Mouse (Mus musculus): ENCODE results near the gene Megf11.

GRCm38 (mm10) chr9:64636111-64636510, 250.7 kb downstream of the Megf11 start:
- TF ChIP-seq POLR2A (IDR thresholded peaks at IDR 0.05; ENCODE audit: borderline replicate concordance, extremely low read depth, low read depth, low read length) (no peak), CTCF (IDR thresholded peaks at IDR 0.05; ENCODE audit: insufficient read depth, low read length) (no peak)
